Mouse (Mus musculus) midbrain, embryonic 15.5 days (tissue): ENCODE data around the gene Crat. TPM values are rescaled to one million over a fixed set of nuclear protein-coding genes. Genes with fewer than 3 reads are reported as not detected.

Source experiments
- ATAC-seq: fragments of 200-750 bp; cut with Nextera tagmentation; replicated peaks from 2 replicates; pipeline ENCODE4 v1.8.0; 2017; ENCODE audit warnings: moderate TSS enrichment
- H3K27ac ChIP-seq: fragments of 300-500 bp; sonication (generic); 2 replicates; pipeline ENCODE4 v1.5.1; 2015; ENCODE audit warnings: mild to moderate bottlenecking, inconsistent platforms
- H3K27me3 ChIP-seq: fragments of 300-500 bp; sonication (generic); replicated peaks from 2 replicates; pipeline ENCODE4 v1.6.1; 2015; ENCODE audit warnings: inconsistent platforms
- H3K36me3 ChIP-seq: fragments of 300-500 bp; sonication (generic); replicated peaks from 2 replicates; pipeline ENCODE4 v1.6.1; 2015; ENCODE audit warnings: inconsistent platforms
- H3K4me1 ChIP-seq: fragments of 300-500 bp; sonication (generic); 2 replicates; pipeline ENCODE4 v1.6.1; 2015; ENCODE audit warnings: inconsistent platforms
- H3K4me2 ChIP-seq: fragments of 300-500 bp; sonication (generic); 2 replicates; pipeline ENCODE4 v1.6.1; 2015; ENCODE audit warnings: inconsistent platforms, mild to moderate bottlenecking, moderate library complexity
- H3K4me3 ChIP-seq: fragments of 300-500 bp; sonication (generic); 2 replicates; pipeline ENCODE4 v1.5.1; 2015; ENCODE audit warnings: mild to moderate bottlenecking, inconsistent platforms
- H3K9ac ChIP-seq: fragments of 300-500 bp; sonication (generic); 2 replicates; pipeline ENCODE4 v1.6.1; 2015; ENCODE audit warnings: mild to moderate bottlenecking, inconsistent platforms
- H3K9me3 ChIP-seq: fragments of 300-500 bp; sonication (generic); 2 replicates; pipeline ENCODE4 v1.6.1; 2016; ENCODE audit warnings: inconsistent platforms
- WGBS: fragments of 180-500 bp; shearing (Covaris S2); methylation state at CpG from one replicate; pipeline ENCODE4 v1.1.7; 2015; ENCODE audit warnings: mixed read lengths; 5-methylcytosine and 5-hydroxymethylcytosine counted together
- microRNA-seq: library from miRNA; unstranded; fragments of <30 nt; microRNA quantifications from one replicate; pipeline ENCODE4, GENCODE M21; 2016
- polyA plus RNA-seq: library from polyadenylated mRNA; unstranded; fragments of >200 nt; fragmentation: Nextera tagmentation; extraction: Ambion mirVana; gene quantifications from 2 replicates; pipeline ENCODE4 v1.2.1, GENCODE M21; 2015

Crat gene
- polyA plus RNA-seq, 1 experiment from 2014 or later, result 22.5 TPM

GRCm38 (mm10) chr2:30357552-30358510 is 57.8 kb downstream of the Crat start:
- Histone ChIP-seq H3K4me1 (peaks cover 26% of the 10 kb centered on the region), H3K9me3 (no peaks in the 10 kb centered on the region), H3K27me3 (no peaks in the 10 kb centered on the region), H3K36me3 (peaks cover 11% of the 10 kb centered on the region; the same call in 1 of the 2 replicates), H3K4me3 (peak overlapping the region; percentile 74), H3K4me2 (peak overlapping the region; percentile 84), H3K9ac (peak overlapping the region; percentile 89; the same call in 1 of the 2 replicates), H3K27ac (no peak overlapping the region)
- WGBS, result 57% methylated on average over 8 of the region's 8 CpGs
- no peak for ATAC-seq

GRCm38 (mm10) chr2:30356906-30357305 is 58.7 kb downstream of the Crat start:
- ATAC-seq, result no peak
- Histone ChIP-seq H3K4me3 (no peak overlapping the region), H3K9me3 (no peaks in the 10 kb centered on the region), H3K4me2 (no peak overlapping the region), H3K27me3 (no peaks in the 10 kb centered on the region), H3K36me3 (peaks cover 16% of the 10 kb centered on the region), H3K9ac (0 out of 2 replicates have a peak overlapping the region, but pooled peaks have one; percentile 89), H3K27ac (no peak overlapping the region), H3K4me1 (peaks cover 26% of the 10 kb centered on the region)
- 65% methylated on average over 9 of the region's 9 CpGs for WGBS

- Histone ChIP-seq H3K36me3 (peaks cover 16% of the 10 kb centered on the region), H3K9me3 (no peaks in the 10 kb centered on the region), H3K27me3 (no peaks in the 10 kb centered on the region), H3K4me1 (peaks cover 26% of the 10 kb centered on the region), H3K9ac (no peak overlapping the region), H3K27ac (no peak overlapping the region), H3K4me2 (no peak overlapping the region), H3K4me3 (no peak overlapping the region)
- ATAC-seq, result no peak
- WGBS, result 45% methylated on average over 4 of the region's 4 CpGs
These were observed 59.3 kb downstream of the Crat start for GRCm38 (mm10) chr2:30356266-30356665.

DNA sequence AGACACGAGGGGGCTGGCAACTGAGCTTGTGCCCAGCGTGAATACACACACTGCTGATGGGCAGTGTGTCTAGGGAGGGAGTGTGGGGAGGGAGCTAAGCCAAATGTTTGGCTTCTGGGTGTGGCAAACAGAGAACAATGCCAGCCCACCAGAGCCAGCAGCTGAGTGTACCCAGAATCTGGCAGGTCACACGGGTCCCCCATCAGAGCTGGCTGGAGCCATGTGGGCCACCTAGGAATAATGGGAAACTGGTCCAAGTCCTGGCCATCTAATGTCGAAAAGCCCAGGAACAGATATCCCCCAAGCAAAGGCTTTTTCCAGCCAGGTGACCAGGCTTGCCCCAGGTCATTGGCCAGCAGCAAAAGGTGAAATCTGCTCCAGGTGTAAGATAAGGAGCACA is 59.8 kb downstream of the Crat start:
- ATAC-seq, result no peak
- 68% methylated on average over 4 of the region's 4 CpGs for WGBS
- H3K4me1 ChIP-seq, result peaks cover 26% of the 10 kb centered on the region
- peaks cover 16% of the 10 kb centered on the region for H3K36me3 ChIP-seq
- H3K27ac ChIP-seq, result no peak overlapping the region
- no peak overlapping the region for H3K9ac ChIP-seq
- H3K9me3 ChIP-seq, result no peaks in the 10 kb centered on the region
- H3K4me2 ChIP-seq, result no peak overlapping the region
- H3K4me3 ChIP-seq, result no peak overlapping the region
- H3K27me3 ChIP-seq, result no peaks in the 10 kb centered on the region

DNA sequence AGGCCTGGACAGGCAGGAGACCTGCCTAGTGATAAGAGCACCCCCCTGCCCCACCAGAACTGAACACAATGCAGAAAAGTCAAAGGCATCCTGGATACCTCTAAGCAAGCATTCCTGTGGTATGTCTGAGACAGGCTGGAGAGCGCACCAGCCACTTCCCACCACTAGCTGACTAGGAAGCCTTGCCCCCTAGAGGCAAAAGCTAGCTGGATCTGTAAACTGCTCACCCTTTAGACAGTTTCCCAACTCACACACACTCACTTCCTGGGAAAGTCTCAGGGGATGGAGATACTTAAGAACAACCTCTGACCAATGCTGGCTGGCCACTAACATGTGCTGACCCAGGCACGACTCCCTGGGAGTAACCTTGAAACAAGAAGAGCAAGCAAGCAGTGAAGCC is 64.5 kb downstream of the Crat start:
- H3K4me3 ChIP-seq, result no peak overlapping the region
- peaks cover 39% of the 10 kb centered on the region for H3K36me3 ChIP-seq
- no peaks in the 10 kb centered on the region for H3K9me3 ChIP-seq
- WGBS, result 86% methylated on average over 2 of the region's 2 CpGs
- H3K27me3 ChIP-seq, result no peaks in the 10 kb centered on the region
- no peak overlapping the region for H3K9ac ChIP-seq
- no peak overlapping the region for H3K4me2 ChIP-seq
- H3K27ac ChIP-seq, result no peak overlapping the region
- ATAC-seq, result no peak
- H3K4me1 ChIP-seq, result 0 out of 2 replicates have a peak, but pooled peaks cover under 1% of the 10 kb centered on the region

Small RNAs within 50 kb of the gene (microRNA-seq; reads per million reads assigned to microRNA genes)
- gene Gm47292, result not detected

Other genes with a start within 250 kb of the Crat start
- gene Endog, start 244.3 kb downstream of the Crat start, polyA plus RNA-seq, result 19.5 and 20.4 TPM in 2 replicates
- 65.3 and 69.9 TPM in 2 replicates for gene Spout1, start 237.4 kb downstream of the Crat start, polyA plus RNA-seq
- 15.0 and 16.8 TPM in 2 replicates for gene Kyat1, start 210.0 kb downstream of the Crat start, polyA plus RNA-seq
- gene Lrrc8a, start 178.1 kb downstream of the Crat start, polyA plus RNA-seq, result 62.5 and 62.7 TPM in 2 replicates
- gene Gm28035, start 175.2 kb downstream of the Crat start, polyA plus RNA-seq, result 0.31 and 0.38 TPM in 2 replicates
- 7.0 and 7.3 TPM in 2 replicates for gene Phyhd1, start 149.6 kb downstream of the Crat start, polyA plus RNA-seq
- not detected in 2 replicates for gene Gm28038, start 134.8 kb downstream of the Crat start, polyA plus RNA-seq
- gene Dolk, start 129.5 kb downstream of the Crat start, polyA plus RNA-seq, result 40.7 TPM in 2 replicates
- gene Nup188, start 129.4 kb downstream of the Crat start, polyA plus RNA-seq, result 22.6 and 22.7 TPM in 2 replicates
- 214 and 219 TPM in 2 replicates for gene Sh3glb2, start 56.5 kb downstream of the Crat start, polyA plus RNA-seq
- gene Miga2, start 51.6 kb downstream of the Crat start, polyA plus RNA-seq, result 33.9 and 34.9 TPM in 2 replicates
- 66.8 and 69.9 TPM in 2 replicates for gene Dolpp1, start 23.6 kb downstream of the Crat start, polyA plus RNA-seq
- 152 and 155 TPM in 2 replicates for gene Ptpa, start 226 bp upstream of the Crat start, polyA plus RNA-seq
- 2.3 and 2.8 TPM in 2 replicates for gene Ier5l, start 58.4 kb upstream of the Crat start, polyA plus RNA-seq
- gene Cstad, start 179.2 kb upstream of the Crat start, polyA plus RNA-seq, result 0.51 and 0.63 TPM in 2 replicates